Comparison of ENCODE assay signal across 31 mouse cellular contexts in the genomic region with DNA sequence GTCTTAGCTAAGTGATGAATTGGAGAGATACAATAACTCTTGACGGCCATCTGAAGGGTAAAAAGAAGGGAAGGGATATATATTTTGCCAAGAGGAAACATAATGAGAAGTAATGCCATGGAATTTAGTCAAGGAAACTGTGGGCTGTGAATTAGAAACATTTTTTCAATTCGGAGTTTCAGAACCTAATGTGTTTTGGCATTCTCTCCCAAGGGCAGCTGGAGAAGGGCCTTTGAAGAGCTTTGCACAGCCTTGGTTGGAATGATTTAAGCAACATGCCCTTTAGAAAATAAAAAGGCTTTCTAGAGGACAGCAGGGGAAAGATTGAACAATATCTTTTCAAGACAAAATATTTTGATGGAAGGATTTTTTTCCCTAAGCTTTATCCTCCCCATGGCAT. TPM values are rescaled to one million over a fixed set of nuclear protein-coding genes. Genes with fewer than 3 reads are reported as not detected.
DNase-seq lines count a peak whose midpoint lies in the region; ATAC-seq and TF ChIP-seq lines count a peak whose summit lies in the region.
"Had no signal": no experiment of that assay in that cellular context is flagged by ENCODE, and none has a peak within 500 bp of the region (broad histone marks: within the 10 kb centered on the region; RNA-seq: fewer than 3 reads in every experiment).

No protein-coding gene starts in this region.

- H3K9me3 ChIP-seq in forebrain, postnatal 0 days (ENCODE audit: low read length): no peaks in the 10 kb centered on the region
- no peaks in the 10 kb centered on the region for H3K9me3 ChIP-seq in forebrain, embryonic 12.5 days
- H3K9me3 ChIP-seq in midbrain, embryonic 15.5 days: no peaks in the 10 kb centered on the region
- H3K9me3 ChIP-seq: embryonic facial prominence, embryonic 13.5 days; heart, embryonic 13.5 days; hindbrain, embryonic 13.5 days; limb, embryonic 13.5 days; liver, embryonic 13.5 days; midbrain, embryonic 10.5 days had no signal

- H3K27me3 ChIP-seq in forebrain, postnatal 0 days (ENCODE audit: insufficient read depth, low read length): no peaks in the 10 kb centered on the region
- no peaks in the 10 kb centered on the region for H3K27me3 ChIP-seq in forebrain, embryonic 12.5 days
- H3K27me3 ChIP-seq in midbrain, embryonic 15.5 days (replicated peaks): no peaks in the 10 kb centered on the region
- H3K27me3 ChIP-seq: CH12.LX; embryonic facial prominence, embryonic 13.5 days; heart, embryonic 13.5 days; hindbrain, embryonic 13.5 days; limb, embryonic 13.5 days; liver, embryonic 13.5 days had no signal

- H3K4me2 ChIP-seq in forebrain, postnatal 0 days (ENCODE audit: low read depth): no peak overlapping the region
- no peak overlapping the region for H3K4me2 ChIP-seq in forebrain, embryonic 12.5 days
- no peak overlapping the region for H3K4me2 ChIP-seq in midbrain, embryonic 15.5 days
- H3K4me2 ChIP-seq: embryonic facial prominence, embryonic 13.5 days; heart, embryonic 13.5 days; hindbrain, embryonic 13.5 days; limb, embryonic 13.5 days; liver, embryonic 13.5 days had no signal

- peak; percentile 9 for DNase-seq in forebrain, postnatal 0 days
- DNase-seq in lung, postnatal 10 days: peak; percentile 38
- no peak for DNase-seq in lung, postnatal 4 days
- peak; percentile 37 to 40 for DNase-seq in adrenal gland, postnatal 36 days
- peak; percentile 13 for DNase-seq in telencephalon, adult 2 months (ENCODE audit: low read depth, low spot score)
- DNase-seq: cerebellum, adult 9-11 months; heart, adult 11 months; kidney, adult 9 months; layer of hippocampus, postnatal 36 days; liver, embryonic 13.5 days; right cerebral cortex, postnatal 14 days; spleen, adult 18-20 months; thymus, adult 18-20 months had no signal

- no peaks in the 10 kb centered on the region for H3K36me3 ChIP-seq in forebrain, postnatal 0 days (ENCODE audit: insufficient read depth)
- no peaks in the 10 kb centered on the region for H3K36me3 ChIP-seq in forebrain, embryonic 12.5 days (replicated peaks)
- no peaks in the 10 kb centered on the region for H3K36me3 ChIP-seq in midbrain, embryonic 15.5 days (replicated peaks)
- H3K36me3 ChIP-seq: embryonic facial prominence, embryonic 13.5 days; heart, embryonic 13.5 days; hindbrain, embryonic 13.5 days; limb, embryonic 13.5 days; liver, embryonic 13.5 days; midbrain, embryonic 10.5 days had no signal

- no peaks in the 10 kb centered on the region for H3K4me1 ChIP-seq in forebrain, postnatal 0 days (ENCODE audit: insufficient read depth)
- no peaks in the 10 kb centered on the region for H3K4me1 ChIP-seq in forebrain, embryonic 12.5 days
- H3K4me1 ChIP-seq in midbrain, embryonic 15.5 days: no peaks in the 10 kb centered on the region
- H3K4me1 ChIP-seq: heart, embryonic 13.5 days; hindbrain, embryonic 13.5 days; limb, embryonic 13.5 days; liver, embryonic 13.5 days; midbrain, embryonic 10.5 days had no signal

- H3K9ac ChIP-seq in forebrain, postnatal 0 days: no peak overlapping the region
- no peak overlapping the region for H3K9ac ChIP-seq in forebrain, embryonic 12.5 days
- H3K9ac ChIP-seq in midbrain, embryonic 15.5 days: no peak overlapping the region
- H3K9ac ChIP-seq: embryonic facial prominence, embryonic 13.5 days; heart, embryonic 13.5 days; hindbrain, embryonic 13.5 days; limb, embryonic 13.5 days; liver, embryonic 13.5 days had no signal

- no peak overlapping the region for H3K27ac ChIP-seq in forebrain, postnatal 0 days (ENCODE audit: low read depth, low read length)
- no peak overlapping the region for H3K27ac ChIP-seq in forebrain, embryonic 12.5 days
- H3K27ac ChIP-seq in midbrain, embryonic 15.5 days: no peak overlapping the region
- H3K27ac ChIP-seq: embryonic facial prominence, embryonic 13.5 days; heart, embryonic 13.5 days; hindbrain, embryonic 13.5 days; limb, embryonic 13.5 days; liver, embryonic 13.5 days; macrophage; midbrain, embryonic 10.5 days had no signal

- WGBS in forebrain, postnatal 0 days: 45% methylated on average over 2 of the region's 2 CpGs
- 84% methylated on average over 2 of the region's 2 CpGs for WGBS in forebrain, embryonic 12.5 days
- WGBS in midbrain, embryonic 15.5 days: 69% methylated on average over 2 of the region's 2 CpGs

- TF ChIP-seq CTCF in forebrain, postnatal 0 days (IDR thresholded peaks at IDR 0.05; ENCODE audit: low read depth): no peak

- no peak; the same call in 1 of the 2 replicates for ATAC-seq in forebrain, postnatal 0 days
- no peak for ATAC-seq in forebrain, embryonic 12.5 days (ENCODE audit: low FRiP score)
- no peak for ATAC-seq in midbrain, embryonic 15.5 days (replicated peaks)
- ATAC-seq: inflammation-experienced regulatory T-cells, adult 6 months had no signal

- no peak overlapping the region for H3K4me3 ChIP-seq in forebrain, postnatal 0 days (ENCODE audit: low read depth, low read length)
- H3K4me3 ChIP-seq in forebrain, embryonic 12.5 days (replicated peaks): no peak overlapping the region
- H3K4me3 ChIP-seq in midbrain, embryonic 15.5 days: no peak overlapping the region
- H3K4me3 ChIP-seq: embryonic facial prominence, embryonic 13.5 days; heart, embryonic 13.5 days; hindbrain, embryonic 13.5 days; limb, embryonic 13.5 days; liver, embryonic 13.5 days; midbrain, embryonic 10.5 days had no signal

RNA-seq across cellular contexts. Expression of gene Nox3, which starts 40.9 kb away (rescaled TPM):
- not detected in 2 replicates for total RNA-seq in forebrain, postnatal 0 days (2014; rRNA removed)
- not detected in 2 replicates for polyA plus RNA-seq in forebrain, postnatal 0 days (2015; fragmentation: Nextera tagmentation; extraction: Ambion mirVana)
- polyA plus RNA-seq in forebrain, embryonic 12.5 days (2016; fragmentation: Nextera tagmentation; extraction: Ambion mirVana): not detected in 2 replicates
- total RNA-seq in adrenal gland, postnatal 36 days (2021): not detected
- not detected in 2 replicates for polyA plus RNA-seq in midbrain, embryonic 15.5 days (2015; fragmentation: Nextera tagmentation; extraction: Ambion mirVana)
- total RNA-seq: CH12.LX; gastrocnemius, adult 8-10 months; heart, postnatal 25 days; layer of hippocampus, postnatal 36 days; MEL; monocyte, adult 5-6 weeks had no signal
- polyA plus RNA-seq: cortical plate, adult 2 months; embryonic facial prominence, embryonic 13.5 days; heart, embryonic 13.5 days; hindbrain, embryonic 13.5 days; inflammation-experienced regulatory T-cells, adult 6 months; limb, embryonic 13.5 days; liver, embryonic 13.5 days; macrophage; midbrain, embryonic 10.5 days; neural tube, embryonic 11.5 days; stomach, embryonic 14.5 days; urinary bladder, adult 2 months had no signal

Comparison
In these comparisons a context has a peak if more than half of its experiments do, and no peak if none do; other contexts are left out.
1. DNase-seq: peak in forebrain, postnatal 0 days (single experiment), lung, postnatal 10 days (single experiment), adrenal gland, postnatal 36 days (2 of 2) and telencephalon, adult 2 months (single experiment); none in lung, postnatal 4 days (0 of 2).